Mouse (Mus musculus) skeletal muscle tissue, postnatal 0 days (tissue): Measurements from ENCODE around the gene Ddx19a. TPM values are rescaled to one million over a fixed set of nuclear protein-coding genes. Genes with fewer than 3 reads are reported as not detected.

Experiments
- microRNA-seq, 2 experiments: library from miRNA; unstranded; fragments of <30 nt; microRNA quantifications; one replicate each; pipeline ENCODE4; 2016
- polyA plus RNA-seq: library from polyadenylated mRNA; unstranded; fragments of >200 nt; fragmentation: Nextera tagmentation; extraction: Ambion mirVana; gene quantifications from 2 replicates; pipeline ENCODE4 v1.2.1, GENCODE M21; 2015

Ddx19a gene
- polyA plus RNA-seq = 7.8 and 8.4 TPM in 2 replicates

GRCm38 (mm10) chr8:110997547-110998531 is at the start of gene Ddx19a:
Ddx19a (minus strand) TSS chr8:110997800.

GRCm38 (mm10) chr8:111032916-111033315 is 35.3 kb upstream of the Ddx19a start, which contains the start of gene Aars:
Aars (plus strand) TSS chr8:111033144.

GRCm38 (mm10) chr8:111031572-111031971 is 34.0 kb upstream of the Ddx19a start, which contains the start of gene Ddx19b:
Ddx19b (minus strand) TSS chr8:111031751.

Small RNAs within 50 kb of the gene (microRNA-seq; reads per million reads assigned to microRNA genes)
- 0 reads per million in 2 experiments for gene Gm24103
- gene Mir3473d = 0 reads per million in 2 experiments

Other genes with a start within 250 kb of the Ddx19a start
- 3.8 and 5.1 TPM in 2 replicates for gene Il34, start 191.9 kb downstream of the Ddx19a start, polyA plus RNA-seq
- gene Cog4, start 151.2 kb downstream of the Ddx19a start, polyA plus RNA-seq = 79.1 and 81.3 TPM in 2 replicates
- gene Sf3b3, start 151.0 kb downstream of the Ddx19a start, polyA plus RNA-seq = 35.8 and 37.2 TPM in 2 replicates
- gene Fuk, start 95.3 kb downstream of the Ddx19a start, polyA plus RNA-seq = 2.4 and 2.9 TPM in 2 replicates
- 20.8 and 20.9 TPM in 2 replicates for gene St3gal2, start 77.9 kb downstream of the Ddx19a start, polyA plus RNA-seq
- 3.0 and 3.2 TPM in 2 replicates for gene Ddx19b, start 34.0 kb upstream of the Ddx19a start, polyA plus RNA-seq
- 21.8 and 25.0 TPM in 2 replicates for gene Aars, start 35.3 kb upstream of the Ddx19a start, polyA plus RNA-seq
- gene Exosc6, start 58.5 kb upstream of the Ddx19a start, polyA plus RNA-seq = 1.9 TPM in 1 of 2 replicates, not detected in the other
- 0.45 and 1.7 TPM in 2 replicates for gene Clec18a, start 94.6 kb upstream of the Ddx19a start, polyA plus RNA-seq
- 11.8 and 14.0 TPM in 2 replicates for gene Pdpr, start 96.8 kb upstream of the Ddx19a start, polyA plus RNA-seq